Comparison of ENCODE assay signal across 27 mouse cellular contexts in the genomic region with DNA sequence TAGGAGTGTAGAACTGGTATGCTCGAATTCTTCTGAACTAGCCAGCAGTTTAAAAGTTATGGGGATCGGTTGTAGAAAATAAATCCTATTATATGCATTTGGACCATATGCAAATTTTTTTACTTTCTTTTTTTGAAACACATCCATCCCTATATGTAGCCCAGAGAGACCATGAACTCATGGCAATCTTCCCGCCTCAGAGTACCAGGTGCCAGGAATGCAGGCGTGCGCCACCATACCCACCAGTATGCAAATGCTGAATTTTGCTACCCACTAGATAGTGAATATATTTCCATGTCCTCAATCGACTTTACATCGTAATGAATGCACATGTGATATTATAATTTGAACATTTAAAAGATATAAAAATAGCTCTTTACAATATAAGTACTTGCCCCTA. TPM values are rescaled to one million over a fixed set of nuclear protein-coding genes. Genes with fewer than 3 reads are reported as not detected.
"Had no signal": no experiment of that assay in that cellular context is flagged by ENCODE, and none has a peak within 500 bp of the region (broad histone marks: within the 10 kb centered on the region; RNA-seq: fewer than 3 reads in every experiment).

No protein-coding gene starts in this region.

- H3K36me3 ChIP-seq: limb, embryonic 10.5 days; limb, embryonic 13.5 days; liver, embryonic 12.5 days; liver, embryonic 15.5 days; lung, embryonic 15.5 days; stomach, embryonic 15.5 days had no signal

- H3K27ac ChIP-seq: kidney, postnatal 0 days; layer of hippocampus, adult 2 months; limb, embryonic 10.5 days; limb, embryonic 13.5 days; liver, embryonic 12.5 days; liver, embryonic 15.5 days; lung, embryonic 15.5 days; stomach, embryonic 15.5 days had no signal

- H3K4me1 ChIP-seq: limb, embryonic 10.5 days; limb, embryonic 13.5 days; liver, embryonic 12.5 days; liver, embryonic 15.5 days; lung, embryonic 15.5 days; megakaryocyte, embryonic 14.5 days; stomach, embryonic 15.5 days had no signal

- H3K4me3 ChIP-seq: layer of hippocampus, adult 2 months; limb, embryonic 10.5 days; limb, embryonic 13.5 days; liver, embryonic 12.5 days; liver, embryonic 15.5 days; lung, embryonic 15.5 days; megakaryocyte, embryonic 14.5 days; stomach, embryonic 15.5 days had no signal

- H3K27me3 ChIP-seq: liver, embryonic 12.5 days; liver, embryonic 15.5 days; lung, embryonic 15.5 days; stomach, embryonic 15.5 days had no signal

- DNase-seq: kidney, adult 18-20 months; kidney, postnatal 25 days; layer of hippocampus, adult 9-11 months; liver; lung, adult 18-20 months; lung, postnatal 10 days; lung, postnatal 36 days; midbrain, embryonic 14.5 days; spleen, adult 18-20 months; thymus, adult 18-20 months; thymus, postnatal 36 days had no signal

RNA-seq across cellular contexts. Expression of a gene that starts 5.3 kb away (rescaled TPM):
- polyA plus RNA-seq: inflammation-experienced regulatory T-cells, adult 6 months; intestine, embryonic 16.5 days; kidney, embryonic 14.5 days; large intestine, adult 2 months; limb, embryonic 10.5 days; liver, embryonic 12.5 days; liver, embryonic 15.5 days; midbrain, embryonic 11.5 days; neural tube, embryonic 11.5 days; stomach, embryonic 15.5 days; urinary bladder, adult 2 months had no signal
